8 mouse cellular contexts compared by ENCODE assay signal in the genomic region with DNA sequence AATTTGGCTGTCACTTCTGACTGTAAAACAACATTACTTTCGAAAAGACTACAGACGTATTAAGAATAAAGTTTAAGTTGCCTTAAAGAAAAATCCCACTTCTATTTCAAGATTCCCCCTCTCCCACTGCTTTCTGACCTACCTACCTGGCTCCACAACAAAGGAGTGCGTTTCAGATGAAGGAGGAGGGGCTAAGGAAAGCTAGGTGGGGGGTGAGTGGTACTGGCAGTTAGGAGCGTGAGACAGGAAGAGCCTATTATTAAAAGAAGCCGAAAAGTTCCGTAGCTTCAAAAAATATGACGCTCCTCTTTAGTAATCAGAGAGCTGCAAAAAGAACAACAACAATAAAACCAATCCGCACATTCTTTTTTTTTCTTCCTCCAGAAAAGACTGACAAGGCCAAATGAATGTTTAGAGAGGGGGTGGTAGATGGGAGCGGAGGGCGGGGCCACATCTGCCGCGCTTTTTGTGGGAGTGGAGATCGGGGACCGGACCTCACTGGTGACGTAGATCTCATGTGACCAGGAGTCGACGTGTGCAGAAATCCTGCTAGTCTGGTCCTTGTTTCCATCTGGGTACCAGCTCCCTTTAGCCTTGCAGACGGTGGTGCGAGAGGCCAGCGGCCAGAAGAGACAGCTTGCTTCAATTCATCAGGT. TPM values are rescaled to one million over a fixed set of nuclear protein-coding genes. Genes with fewer than 3 reads are reported as not detected.
A peak's percentile ranks its signal among the peaks of the same experiment; 100 is the strongest.
DNase-seq lines count a peak whose midpoint lies in the region; ATAC-seq and TF ChIP-seq lines count a peak whose summit lies in the region.

Gene Tceal9, plus strand, starts transcription at position 506 of the 656 bp plus-strand sequence.

- H3K4me1 ChIP-seq in cortical plate, adult 2 months (ENCODE audit: control insufficient read depth, insufficient read depth, low read length): no peaks in the 10 kb centered on the region

- TF ChIP-seq CTCF in cortical plate, adult 2 months (IDR thresholded peaks at IDR 0.05; ENCODE audit: extremely low read depth, insufficient read depth, low read length): no peak

- TF ChIP-seq POLR2A in cortical plate, adult 2 months (IDR thresholded peaks at IDR 0.05; ENCODE audit: extremely low read depth, insufficient read depth, low read length): peak; percentile 96

- H3K4me3 ChIP-seq in cortical plate, adult 2 months (ENCODE audit: insufficient read depth, low read length): peak within 1 kb of the TSS; percentile 48

- peak; percentile 54 for DNase-seq in gastrocnemius, postnatal 10 days
- DNase-seq in induced T-regulatory cell, adult 2 months (ENCODE audit: low read depth): peak; percentile 84
- DNase-seq in left cerebral cortex, adult 9 months (ENCODE audit: low spot score in 2 of 2): peak; percentile 36 to 65
- peak; percentile 54 for DNase-seq in right cerebral cortex, postnatal 14 days
- DNase-seq in urinary bladder, postnatal 36 days (ENCODE audit: low spot score in 2 of 2): peak; percentile 50 to 71

- peak within 1 kb of the TSS; percentile 15; the same call in 1 of the 2 replicates for H3K27ac ChIP-seq in cortical plate, adult 2 months (ENCODE audit: insufficient read depth, low read length)

- peak; percentile 89 for ATAC-seq in activated CD4-positive, CD25-positive, alpha-beta regulatory T cell, adult 4 months
- peak; percentile 98 for ATAC-seq in megakaryocyte progenitor cell, adult 5-6 weeks (replicated peaks; ENCODE audit: poor library complexity)

RNA-seq across cellular contexts. Expression of gene Tceal9, which starts in this region (rescaled TPM):
- polyA plus RNA-seq in activated CD4-positive, CD25-positive, alpha-beta regulatory T cell, adult 4 months (2017; shearing (Covaris generic)): 10 to 100 TPM; 57.9 to 72.5 TPM
- 104 TPM in 2 replicates for polyA plus RNA-seq in cortical plate, adult 2 months (2012; rRNA removed)
- total RNA-seq in gastrocnemius, postnatal 10 days (2021): 10 to 100 TPM; 74.7 to 80.1 TPM
- 115 and 121 TPM in 2 replicates for total RNA-seq in megakaryocyte progenitor cell, adult 5-6 weeks (2015)
- total RNA-seq in megakaryocyte progenitor cell, adult 5-6 weeks (2017): 184 and 204 TPM in 2 replicates

Comparison
In these comparisons a context has a peak if more than half of its experiments do, and no peak if none do; other contexts are left out.
1. Peak in every context shown above with its lines: DNase-seq, ATAC-seq, H3K4me3 ChIP-seq and H3K27ac ChIP-seq.